ENCODE assay signal across 18 mouse cellular contexts in the genomic region with DNA sequence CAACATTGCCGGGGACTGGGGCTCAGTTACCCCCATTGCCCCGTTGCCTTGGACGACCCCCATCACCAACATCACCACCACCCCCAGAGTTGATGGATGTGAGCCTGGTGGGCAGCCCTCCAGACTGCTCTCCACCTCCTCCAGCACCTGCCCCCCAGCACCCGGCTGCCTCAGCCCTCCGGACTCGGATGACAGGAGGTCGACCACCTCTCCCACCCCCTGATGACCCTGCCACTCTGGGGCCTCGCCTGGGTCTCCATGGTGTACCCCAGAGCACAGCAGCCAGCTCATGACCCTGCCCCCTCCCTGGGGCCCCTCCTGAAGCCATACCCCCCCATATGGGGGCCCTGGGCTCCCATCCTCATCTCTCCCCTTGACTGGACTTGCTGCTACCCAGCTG. TPM values are rescaled to one million over a fixed set of nuclear protein-coding genes. Genes with fewer than 3 reads are reported as not detected.
"Had no signal": no experiment of that assay in that cellular context is flagged by ENCODE, and none has a peak within 500 bp of the region (broad histone marks: within the 10 kb centered on the region; RNA-seq: fewer than 3 reads in every experiment).

No protein-coding gene starts in this region.

- DNase-seq: kidney, adult 18-20 months; kidney, postnatal 25 days; lung, postnatal 14 days; right cerebral cortex, postnatal 14 days; thymus, adult 2 months; thymus, postnatal 25 days had no signal

- H3K9me3 ChIP-seq: kidney, embryonic 15.5 days; limb, embryonic 12.5 days; lung, embryonic 15.5 days; megakaryocyte, embryonic 14.5 days; stomach, embryonic 15.5 days had no signal

- H3K27ac ChIP-seq: kidney, embryonic 15.5 days; left cerebral cortex, adult 2 months; limb, embryonic 12.5 days; lung, embryonic 15.5 days; macrophage; stomach, embryonic 15.5 days had no signal

- H3K4me2 ChIP-seq: kidney, embryonic 15.5 days; limb, embryonic 12.5 days; lung, embryonic 15.5 days; midbrain, embryonic 11.5 days; stomach, embryonic 15.5 days had no signal

- H3K4me3 ChIP-seq: kidney, embryonic 15.5 days; left cerebral cortex, adult 2 months; limb, embryonic 12.5 days; lung, embryonic 15.5 days; megakaryocyte, embryonic 14.5 days; stomach, embryonic 15.5 days had no signal

- H3K9ac ChIP-seq: kidney, embryonic 15.5 days; limb, embryonic 12.5 days; lung, embryonic 15.5 days; stomach, embryonic 15.5 days had no signal

- H3K27me3 ChIP-seq: kidney, embryonic 15.5 days; limb, embryonic 12.5 days; lung, embryonic 15.5 days; megakaryocyte, embryonic 14.5 days; stomach, embryonic 15.5 days had no signal

- H3K4me1 ChIP-seq: kidney, embryonic 15.5 days; limb, embryonic 12.5 days; lung, embryonic 15.5 days; megakaryocyte, embryonic 14.5 days; stomach, embryonic 15.5 days had no signal

RNA-seq across cellular contexts. Expression of a gene that starts 57.4 kb away (rescaled TPM):
- total RNA-seq: left cerebral cortex, postnatal 14 days; liver, adult 2 months had no signal
- polyA plus RNA-seq: liver, adult 2 months; liver, embryonic 16.5 days; macrophage; spleen, adult 2 months had no signal
